In the genomic region with DNA sequence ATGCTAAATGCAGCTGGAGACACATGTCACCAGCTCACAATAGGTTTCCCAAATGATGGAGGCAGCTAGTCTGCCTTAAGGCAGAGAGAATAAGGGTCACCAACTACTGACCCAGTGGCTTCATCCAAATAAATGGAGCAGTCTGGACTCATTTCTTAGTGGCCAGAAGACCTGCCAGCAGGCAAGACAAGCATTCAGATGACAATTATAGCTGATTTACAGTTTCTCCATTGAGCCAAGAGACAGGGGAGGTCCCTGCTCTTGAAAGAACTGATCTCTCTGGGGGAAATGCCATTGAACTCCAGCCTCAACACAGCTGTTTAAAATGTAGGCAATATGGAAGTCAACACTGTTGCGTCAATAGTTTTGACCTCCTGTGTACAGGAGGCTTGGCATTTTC, we compare ENCODE assay signal across 22 mouse cellular contexts.
DNase-seq lines count a peak whose midpoint lies in the region; ATAC-seq lines count a peak whose summit lies in the region.
"Had no signal": no experiment of that assay in that cellular context is flagged by ENCODE, and none has a peak within 500 bp of the region (broad histone marks: within the 10 kb centered on the region; RNA-seq: fewer than 3 reads in every experiment).

No protein-coding gene starts in this region.

- H3K36me3 ChIP-seq in embryonic facial prominence, embryonic 14.5 days (ENCODE audit: control insufficient read depth, insufficient read depth, low read length), result no peaks in the 10 kb centered on the region
- no peaks in the 10 kb centered on the region for H3K36me3 ChIP-seq in embryonic facial prominence, embryonic 10.5 days (replicated peaks)
- no peaks in the 10 kb centered on the region for H3K36me3 ChIP-seq in kidney, embryonic 15.5 days
- H3K36me3 ChIP-seq: embryonic facial prominence, embryonic 15.5 days; forebrain, embryonic 10.5 days; forebrain, embryonic 15.5 days; heart, embryonic 10.5 days; heart, embryonic 15.5 days; hindbrain, embryonic 15.5 days had no signal

- whole genome bisulfite sequencing in embryonic facial prominence, embryonic 14.5 days, result 54% methylated on average over 1 of the region's 1 CpGs
- 70% methylated on average over 1 of the region's 1 CpGs for WGBS in embryonic facial prominence, embryonic 10.5 days
- 58% methylated on average over 1 of the region's 1 CpGs for WGBS in kidney, embryonic 15.5 days

- no peak overlapping the region for H3K4me2 ChIP-seq in embryonic facial prominence, embryonic 14.5 days (ENCODE audit: low read depth, low read length)
- H3K4me2 ChIP-seq in kidney, embryonic 15.5 days, result no peak overlapping the region
- H3K4me2 ChIP-seq: embryonic facial prominence, embryonic 15.5 days; forebrain, embryonic 15.5 days; heart, embryonic 15.5 days; hindbrain, embryonic 15.5 days had no signal

- no peak overlapping the region for H3K4me3 ChIP-seq in embryonic facial prominence, embryonic 14.5 days (ENCODE audit: low read depth, low read length)
- H3K4me3 ChIP-seq in embryonic facial prominence, embryonic 10.5 days, result no peak overlapping the region
- no peak overlapping the region for H3K4me3 ChIP-seq in kidney, embryonic 15.5 days (replicated peaks)
- H3K4me3 ChIP-seq: embryonic facial prominence, embryonic 15.5 days; erythroblast, embryonic 14.5 days; forebrain, embryonic 10.5 days; forebrain, embryonic 15.5 days; heart, embryonic 10.5 days; heart, embryonic 15.5 days; hindbrain, embryonic 15.5 days had no signal

- H3K27ac ChIP-seq in embryonic facial prominence, embryonic 14.5 days (replicated peaks; ENCODE audit: low read depth, low read length), result no peak overlapping the region
- H3K27ac ChIP-seq in embryonic facial prominence, embryonic 10.5 days (replicated peaks), result no peak overlapping the region
- no peak overlapping the region for H3K27ac ChIP-seq in kidney, embryonic 15.5 days
- H3K27ac ChIP-seq: embryonic facial prominence, embryonic 15.5 days; forebrain, embryonic 10.5 days; forebrain, embryonic 15.5 days; heart, embryonic 10.5 days; heart, embryonic 15.5 days; hindbrain, embryonic 15.5 days had no signal

- no peaks in the 10 kb centered on the region for H3K9me3 ChIP-seq in embryonic facial prominence, embryonic 14.5 days (ENCODE audit: control insufficient read depth, low read length)
- H3K9me3 ChIP-seq in embryonic facial prominence, embryonic 10.5 days, result no peaks in the 10 kb centered on the region
- no peaks in the 10 kb centered on the region for H3K9me3 ChIP-seq in kidney, embryonic 15.5 days (replicated peaks)
- H3K9me3 ChIP-seq: embryonic facial prominence, embryonic 15.5 days; forebrain, embryonic 10.5 days; forebrain, embryonic 15.5 days; heart, embryonic 10.5 days; heart, embryonic 15.5 days; hindbrain, embryonic 15.5 days had no signal

- no peak for ATAC-seq in embryonic facial prominence, embryonic 14.5 days (ENCODE audit: low read depth)
- ATAC-seq in kidney, embryonic 15.5 days (replicated peaks; ENCODE audit: low FRiP score), result no peak
- ATAC-seq: forebrain, embryonic 15.5 days had no signal

- H3K9ac ChIP-seq in embryonic facial prominence, embryonic 14.5 days (ENCODE audit: low read depth, low read length), result no peak overlapping the region
- no peak overlapping the region for H3K9ac ChIP-seq in kidney, embryonic 15.5 days
- H3K9ac ChIP-seq: embryonic facial prominence, embryonic 15.5 days; forebrain, embryonic 15.5 days; heart, embryonic 15.5 days; hindbrain, embryonic 15.5 days had no signal

- DNase-seq in embryonic facial prominence, embryonic 14.5 days (ENCODE audit: low spot score), result peak; percentile 45
- DNase-seq in embryonic facial prominence, embryonic 10.5 days (ENCODE audit: low spot score), result no peak
- peak; percentile 21 for DNase-seq in kidney, postnatal 10 days
- peak; percentile 84 for DNase-seq in adipocyte (ENCODE audit: low spot score)
- peak; percentile 69 for DNase-seq in mesoderm, embryonic 11.5 days (ENCODE audit: low read depth, low spot score)
- no peak for DNase-seq in cerebellum, postnatal 10 days
- no peak for DNase-seq in thymus, postnatal 0 days (ENCODE audit: low spot score)
- DNase-seq: adrenal gland, postnatal 14 days; cerebellum, adult 11-12 months; cerebellum, adult 9-10 months; cerebellum, postnatal 36 days; gastrocnemius, postnatal 36 days; heart, adult 18-20 months; heart, postnatal 14 days had no signal

- H3K27me3 ChIP-seq in embryonic facial prominence, embryonic 14.5 days (replicated peaks; ENCODE audit: control insufficient read depth, insufficient read depth, low read length), result no peaks in the 10 kb centered on the region
- no peaks in the 10 kb centered on the region for H3K27me3 ChIP-seq in embryonic facial prominence, embryonic 10.5 days (replicated peaks; ENCODE audit: low read depth, poor library complexity, severe bottlenecking)
- H3K27me3 ChIP-seq in kidney, embryonic 15.5 days, result no peaks in the 10 kb centered on the region
- H3K27me3 ChIP-seq: embryonic facial prominence, embryonic 15.5 days; forebrain, embryonic 15.5 days; heart, embryonic 15.5 days; hindbrain, embryonic 15.5 days had no signal

- H3K4me1 ChIP-seq in embryonic facial prominence, embryonic 14.5 days (ENCODE audit: control insufficient read depth, insufficient read depth, low read length), result no peaks in the 10 kb centered on the region
- H3K4me1 ChIP-seq in embryonic facial prominence, embryonic 10.5 days, result peaks cover 20% of the 10 kb centered on the region
- H3K4me1 ChIP-seq in kidney, embryonic 15.5 days, result no peaks in the 10 kb centered on the region
- H3K4me1 ChIP-seq: embryonic facial prominence, embryonic 15.5 days; forebrain, embryonic 15.5 days; hindbrain, embryonic 15.5 days had no signal

Comparison
In these comparisons a context has a peak if more than half of its experiments do, and no peak if none do; other contexts are left out.
1. DNase-seq: peak in embryonic facial prominence, embryonic 14.5 days (single experiment), kidney, postnatal 10 days (single experiment), adipocyte (single experiment) and mesoderm, embryonic 11.5 days (single experiment); none in embryonic facial prominence, embryonic 10.5 days (single experiment), cerebellum, postnatal 10 days (0 of 2) and thymus, postnatal 0 days (single experiment).